Mouse (Mus musculus) erythroblast, embryonic 14.5 days (primary cell): ENCODE data around the gene Spats2l.

Source experiments
- GATA1 ChIP-seq: IDR thresholded peaks from 2 replicates; pipeline ENCODE4 v1.6.1; 2012; ENCODE audit warnings: low read length, inconsistent platforms, mixed read lengths
- TAL1 ChIP-seq: IDR thresholded peaks from 3 replicates; pipeline ENCODE4 v1.6.1; 2012; ENCODE audit warnings: low read length, inconsistent platforms, mixed read lengths

DNA sequence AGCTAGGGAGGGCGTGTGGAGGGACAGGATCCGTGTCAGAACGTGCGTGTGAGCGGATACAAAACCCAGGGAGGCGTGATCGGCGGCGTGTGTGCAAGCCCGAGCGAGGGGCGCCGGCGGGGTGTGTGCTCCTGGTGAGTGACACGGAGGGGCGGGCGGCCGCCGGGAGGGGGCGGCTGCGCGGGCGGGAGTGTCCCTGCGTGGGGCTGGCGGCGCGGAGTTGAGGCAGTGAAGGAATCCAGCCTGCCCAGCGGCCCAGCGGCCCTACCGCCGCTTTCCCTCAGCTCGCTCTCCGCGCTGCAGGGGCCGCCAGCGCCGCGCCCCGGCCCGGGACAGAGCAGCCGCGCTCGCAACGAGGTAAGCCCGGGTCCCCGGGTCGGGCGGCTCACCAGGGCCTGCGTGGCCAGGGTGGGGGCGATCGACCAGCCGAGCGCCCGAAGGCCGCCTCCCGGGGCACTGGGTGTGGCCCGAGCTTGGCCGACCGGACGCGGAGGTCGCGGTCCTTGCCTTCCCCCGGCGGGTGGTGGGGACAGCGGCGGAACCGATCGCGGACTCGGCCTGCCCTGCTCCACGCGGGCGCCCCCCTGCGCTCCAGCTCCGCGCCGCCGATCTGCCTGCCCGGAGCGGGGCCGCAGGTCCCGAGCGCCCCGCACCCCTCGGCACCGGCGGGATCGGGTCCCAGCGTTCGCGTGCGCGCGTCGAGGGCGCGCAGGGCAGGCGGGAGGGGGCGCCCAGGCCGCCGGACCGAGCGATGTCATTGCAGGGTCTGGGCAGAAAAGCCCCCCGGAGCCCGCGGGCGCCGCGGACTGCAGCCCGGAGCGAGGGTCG is 920 bp downstream of the Spats2l start:
- TF ChIP-seq GATA1, result no peak
- no peak for TF ChIP-seq TAL1
